Mouse (Mus musculus): ENCODE results near the gene Cd68. TPM values are rescaled to one million over a fixed set of nuclear protein-coding genes. Genes with fewer than 3 reads are reported as not detected.

Cd68 gene
- polyA plus RNA-seq, 1 experiment from 2014 or later: 33.3 TPM

- no peak for DNase-seq (ENCODE audit: low spot score)
Measured at GRCm38 (mm10) chr11:69671726-69672124, 5.8 kb upstream of the Cd68 start.

- DNase-seq (ENCODE audit: low spot score): peak; percentile 98
Measured at GRCm38 (mm10) chr11:69670786-69671725, 5.1 kb upstream of the Cd68 start.

DNA sequence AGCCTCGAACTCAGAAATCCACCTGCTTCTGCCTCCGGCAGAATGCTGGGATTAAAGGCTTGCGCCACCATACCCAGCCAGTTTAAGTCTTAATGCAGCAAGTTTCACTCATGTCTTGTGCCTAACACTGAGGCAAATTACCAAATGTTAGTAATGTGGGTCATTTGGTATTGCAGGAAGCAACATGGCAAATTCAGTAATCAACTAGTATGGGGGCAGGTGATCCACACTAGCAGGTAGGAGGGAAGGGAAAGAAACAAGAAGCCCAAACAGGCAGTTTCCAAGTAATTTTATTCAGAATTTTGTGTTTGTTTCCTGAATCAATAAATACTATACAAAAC, 682 bp upstream of the Cd68 start:
- no peak for DNase-seq (ENCODE audit: low spot score)

GRCm38 (mm10) chr11:69665457-69665960, 444 bp downstream of the Cd68 start:
- DNase-seq (ENCODE audit: low spot score): no peak

DNA sequence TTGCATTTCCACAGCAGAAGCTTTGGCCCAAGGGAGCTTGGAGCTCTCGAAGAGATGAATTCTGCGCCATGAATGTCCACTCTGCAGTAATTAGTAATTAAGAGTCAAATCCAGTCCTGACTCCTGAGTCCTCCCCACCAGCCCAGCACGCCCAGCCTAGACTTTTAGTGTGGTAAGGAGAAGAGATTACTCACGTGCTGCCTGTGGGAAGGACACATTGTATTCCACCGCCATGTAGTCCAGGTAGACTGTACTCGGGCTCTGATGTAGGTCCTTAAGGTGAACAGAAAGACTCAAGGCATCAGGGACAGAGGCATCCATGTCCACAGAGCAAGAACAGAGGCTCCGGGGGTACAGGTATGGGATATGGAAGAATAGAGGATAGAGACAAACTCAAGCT, 1.1 kb downstream of the Cd68 start:
- no peak for DNase-seq (ENCODE audit: low spot score)

DNA sequence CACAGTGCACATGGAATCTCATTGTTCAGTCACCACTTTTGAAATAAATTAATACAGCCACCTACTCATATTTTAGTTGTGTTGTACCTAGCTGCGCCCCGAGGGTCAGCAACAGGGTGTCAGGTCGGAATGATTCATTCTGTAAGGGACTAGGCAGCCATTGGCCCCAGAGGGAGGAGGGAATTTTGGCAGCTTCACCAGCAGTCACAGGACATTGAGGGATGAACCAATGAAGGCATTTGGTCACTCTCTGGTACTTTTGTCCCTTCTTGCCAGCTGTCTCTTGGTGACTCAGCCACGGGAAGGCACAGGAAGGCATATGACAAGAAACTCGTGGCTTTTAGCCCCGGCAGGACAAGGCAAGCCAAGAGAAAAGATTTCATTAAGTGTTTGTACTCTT, 2.2 kb downstream of the Cd68 start:
- DNase-seq (ENCODE audit: low spot score): no peak

GRCm38 (mm10) chr11:69662967-69663671, 2.8 kb downstream of the Cd68 start:
- DNase-seq (ENCODE audit: low spot score): no peak

DNA sequence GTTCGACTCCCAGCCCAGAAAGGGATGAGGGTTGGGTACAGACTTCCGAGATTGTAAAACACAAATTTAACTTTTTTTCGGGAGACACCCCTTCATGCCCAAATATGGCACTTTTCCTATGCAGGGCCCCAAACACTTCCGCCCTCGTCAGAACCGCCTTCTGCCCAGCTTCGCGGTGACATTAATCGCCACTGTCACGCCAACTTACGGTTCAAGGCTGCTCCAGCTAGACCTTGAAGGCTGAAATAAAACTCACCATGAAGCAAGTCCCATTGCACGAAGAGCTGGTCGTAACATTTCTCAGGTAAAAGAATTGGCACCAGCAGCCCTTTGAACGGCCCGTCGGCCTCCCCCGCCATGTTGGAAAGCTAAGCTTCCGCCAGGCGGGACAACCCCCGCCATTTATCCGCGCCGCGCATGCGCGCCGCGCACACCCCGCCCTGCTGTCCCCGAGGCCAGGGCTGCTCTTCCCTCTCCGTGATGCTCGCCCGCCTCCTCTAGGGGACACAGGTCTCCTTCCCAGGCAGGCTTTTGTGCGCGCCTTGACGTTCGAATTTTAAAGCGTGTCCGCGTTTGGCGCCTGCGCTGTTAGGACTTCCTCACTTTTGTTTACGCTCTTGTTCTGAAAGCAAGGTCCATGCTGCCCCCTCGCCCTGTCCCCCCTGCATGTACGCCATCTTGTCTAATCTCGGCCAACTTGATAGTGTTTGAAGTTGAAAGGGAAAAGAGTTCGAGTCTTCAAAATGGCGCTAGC, 3.6 kb downstream of the Cd68 start, which contains the start of gene Mpdu1:
Mpdu1 (minus strand) TSS at position 430 of the 754 bp plus-strand sequence.
- peak; percentile 98 for DNase-seq (ENCODE audit: low spot score)

- DNase-seq (ENCODE audit: low spot score): no peak
Measured at GRCm38 (mm10) chr11:69661221-69661881, 4.6 kb downstream of the Cd68 start.

GRCm38 (mm10) chr11:69657462-69657881, 8.5 kb downstream of the Cd68 start:
- DNase-seq (ENCODE audit: low spot score): no peak

DNA sequence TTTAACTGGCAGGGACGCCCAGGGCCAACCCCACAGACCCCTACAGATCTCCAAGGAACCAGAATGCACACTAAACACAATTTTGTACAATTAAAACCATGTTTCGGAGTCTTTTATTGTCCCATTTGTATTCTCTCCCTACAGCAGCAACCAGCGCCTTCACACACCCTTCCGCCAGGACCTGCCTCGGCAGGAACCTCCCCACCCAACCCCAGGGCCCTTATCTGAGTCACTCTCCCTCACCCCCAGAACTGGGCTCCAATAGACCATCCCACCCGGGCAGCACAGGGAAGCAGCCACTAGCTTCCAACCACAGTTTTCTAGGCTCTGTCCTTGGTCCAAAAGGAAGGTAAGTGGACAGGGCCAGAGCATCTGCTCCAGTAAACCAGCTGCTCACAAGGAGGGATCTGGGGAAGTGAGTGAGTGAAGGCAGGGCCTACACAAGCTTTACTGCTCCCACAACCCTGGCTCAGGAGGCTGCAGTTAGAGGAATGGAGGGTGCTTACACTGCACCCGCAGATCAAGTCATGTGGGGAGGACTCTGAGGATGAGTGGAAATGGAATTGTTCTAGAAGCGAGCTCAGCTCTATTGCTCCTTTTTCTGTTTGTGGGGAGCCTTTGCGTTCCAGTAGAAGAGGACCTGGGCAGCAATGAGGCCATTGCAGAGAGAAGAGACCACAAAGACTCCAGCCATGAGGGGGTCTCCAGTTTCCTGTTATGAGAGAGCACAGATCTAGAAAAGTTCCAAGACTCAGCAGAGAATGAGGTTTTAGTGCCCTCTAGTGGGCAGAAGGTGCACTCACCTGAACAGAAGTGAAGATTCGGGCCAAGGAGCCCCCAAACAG, 9.1 kb downstream of the Cd68 start:
- peak; percentile 78 for DNase-seq (ENCODE audit: low spot score)

DNA sequence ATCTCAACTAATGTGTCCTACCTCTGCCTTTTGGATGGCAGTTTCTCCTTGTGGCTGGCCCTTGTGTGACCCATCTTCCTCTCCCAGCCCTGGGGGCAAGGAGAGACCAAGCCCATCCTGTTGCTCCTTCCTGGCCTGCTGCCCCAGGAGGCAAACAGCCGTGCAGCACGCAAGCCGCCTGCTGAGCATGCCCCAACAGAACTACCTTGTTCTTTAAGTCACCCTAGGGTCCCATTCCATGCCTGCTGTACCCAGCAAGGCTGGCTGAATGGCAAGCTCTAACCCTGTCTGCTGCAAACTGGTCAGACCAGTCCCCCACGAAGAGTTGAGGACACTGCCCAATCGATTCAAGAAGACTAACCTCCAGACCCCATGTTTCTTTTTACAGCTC, 9.9 kb downstream of the Cd68 start:
- no peak for DNase-seq (ENCODE audit: low spot score)

DNA sequence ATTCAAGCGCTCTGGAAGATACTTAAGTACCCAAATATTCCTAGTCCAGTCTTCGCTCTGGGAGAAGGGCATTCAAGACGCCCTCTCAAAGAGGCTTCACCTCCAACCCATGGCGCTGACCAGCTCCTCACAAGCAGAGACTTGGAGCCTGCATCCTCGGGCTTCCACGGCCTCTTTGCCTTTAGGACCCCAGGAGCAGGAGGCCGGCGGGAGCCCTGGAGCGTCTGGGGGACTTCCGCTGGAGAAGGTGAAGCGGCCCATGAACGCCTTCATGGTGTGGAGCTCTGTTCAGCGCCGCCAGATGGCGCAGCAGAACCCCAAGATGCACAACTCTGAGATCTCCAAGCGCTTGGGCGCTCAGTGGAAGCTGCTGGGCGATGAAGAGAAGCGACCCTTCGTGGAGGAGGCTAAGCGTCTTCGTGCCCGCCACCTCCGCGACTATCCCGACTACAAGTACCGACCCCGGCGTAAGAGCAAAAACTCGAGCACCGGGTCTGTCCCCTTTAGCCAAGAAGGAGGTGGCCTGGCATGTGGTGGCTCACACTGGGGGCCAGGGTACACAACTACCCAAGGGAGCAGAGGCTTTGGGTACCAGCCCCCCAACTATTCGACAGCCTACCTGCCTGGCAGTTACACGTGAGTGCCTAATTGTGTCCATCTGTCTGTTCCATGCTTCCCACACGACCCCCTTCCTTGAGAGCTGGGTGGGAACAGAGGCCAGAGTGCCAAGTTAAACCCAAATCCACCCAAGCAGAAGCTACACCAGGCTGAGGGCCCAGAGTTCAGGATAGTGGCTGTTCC, 10.5 kb downstream of the Cd68 start, which contains the start of gene Sox15:
Sox15 (plus strand) TSS at position 51 of the 801 bp plus-strand sequence.
- DNase-seq (ENCODE audit: low spot score): peak; percentile 57

- no peak for DNase-seq (ENCODE audit: low spot score)
Measured at GRCm38 (mm10) chr11:69654760-69655159, 11.2 kb downstream of the Cd68 start.

GRCm38 (mm10) chr11:69653399-69653798, 12.6 kb downstream of the Cd68 start:
- no peak for DNase-seq (ENCODE audit: low spot score)

DNA sequence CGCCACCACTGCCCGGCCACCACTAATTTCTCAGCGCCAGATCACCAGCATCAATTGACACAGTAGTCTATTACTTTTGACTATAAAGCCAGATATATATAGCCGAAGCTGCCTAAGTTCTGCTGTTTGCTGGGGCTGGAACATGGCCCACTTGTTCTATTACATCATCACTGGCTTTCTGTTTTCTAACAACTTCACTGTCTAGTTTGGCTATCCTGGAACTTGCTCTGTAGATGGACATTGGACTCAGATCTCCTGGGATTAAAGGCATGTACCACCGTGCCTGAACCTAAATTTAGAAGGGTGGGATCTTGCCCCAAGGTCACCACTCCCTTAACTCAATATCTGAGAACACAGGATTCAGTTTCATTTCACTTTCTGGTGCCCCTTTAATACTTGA, 20.1 kb downstream of the Cd68 start:
- DNase-seq (ENCODE audit: low spot score): no peak

GRCm38 (mm10) chr11:69635471-69635870, 30.5 kb downstream of the Cd68 start:
- no peak for DNase-seq (ENCODE audit: low spot score)

GRCm38 (mm10) chr11:69633128-69633866, 32.7 kb downstream of the Cd68 start:
- no peak for DNase-seq (ENCODE audit: low spot score)
